Comparison of ENCODE assay signal across 12 mouse cellular contexts in genomic region chr17:15129630-15130287, GRCm38 (mm10).
DNase-seq lines count a peak whose midpoint lies in the region; TF ChIP-seq lines count a peak whose summit lies in the region.
"Had no signal": no experiment of that assay in that cellular context is flagged by ENCODE, and none has a peak within 500 bp of the region (broad histone marks: within the 10 kb centered on the region; RNA-seq: fewer than 3 reads in every experiment).

No protein-coding gene starts in this region.

- H3K27ac ChIP-seq in gastrocnemius, adult 2 months, result peak overlapping the region; percentile 36
- H3K27ac ChIP-seq: hindbrain, postnatal 0 days; kidney, embryonic 15.5 days had no signal

- no peak overlapping the region for H3K4me3 ChIP-seq in gastrocnemius, adult 2 months
- H3K4me3 ChIP-seq: kidney, embryonic 15.5 days had no signal

- TF ChIP-seq CTCF in gastrocnemius, adult 2 months (IDR thresholded peaks at IDR 0.05), result no peak

- DNase-seq in adrenal gland, postnatal 36 days, result peak; percentile 18 to 47
- DNase-seq in gastrocnemius, adult 2 months, result peak; percentile 74
- DNase-seq in heart, adult 9 months (ENCODE audit: low spot score in 2 of 2), result peak; percentile 70 to 77
- peak; percentile 67 for DNase-seq in heart, postnatal 25 days (ENCODE audit: low spot score)
- DNase-seq in left cerebral cortex, adult 18-20 months (ENCODE audit: low spot score in 2 of 2), result no peak
- no peak for DNase-seq in kidney, postnatal 25 days
- no peak for DNase-seq in ovary, postnatal 10 days (ENCODE audit: low spot score)
- DNase-seq: cerebellum, adult 18-20 months; lung, embryonic 14.5 days; right cerebral cortex, postnatal 4 days had no signal

- intact Hi-C loops in gastrocnemius, adult 2 months (cut with DNase I), result no loop called here
- intact Hi-C loops in heart, postnatal 25 days (cut with DNase I), result loop anchor here (5.0 kb wide), 1 partner anchor 57 kb away; no protein-coding TSS in a partner anchor

Comparison
In these comparisons a context has a peak if more than half of its experiments do, and no peak if none do; other contexts are left out.
1. DNase-seq: peak in adrenal gland, postnatal 36 days (2 of 2), gastrocnemius, adult 2 months (single experiment), heart, adult 9 months (2 of 2) and heart, postnatal 25 days (single experiment); none in left cerebral cortex, adult 18-20 months (0 of 2), kidney, postnatal 25 days (0 of 2) and ovary, postnatal 10 days (single experiment).